In the genomic region with DNA sequence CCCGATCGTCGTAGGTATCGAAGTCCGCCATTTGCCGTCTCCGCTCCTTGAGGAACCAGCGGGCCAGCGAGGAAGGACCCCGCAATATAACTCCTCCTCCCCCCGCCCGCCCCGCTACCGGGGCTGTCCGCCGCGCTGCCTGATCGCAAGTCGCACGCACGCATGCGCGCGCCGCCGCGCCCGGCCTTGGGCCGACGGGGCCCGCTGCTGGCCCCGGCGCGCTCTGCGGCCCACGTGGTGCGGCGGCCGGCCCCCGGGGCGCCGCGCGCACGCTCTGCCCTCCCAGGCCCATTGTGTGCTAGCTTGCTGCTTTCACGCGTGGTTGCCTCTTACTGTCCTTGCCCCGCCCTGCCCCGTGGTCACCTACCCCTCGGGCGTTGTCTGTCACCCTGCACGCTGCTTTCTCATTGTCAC, we compare ENCODE assay signal across 8 mouse cellular contexts. TPM values are rescaled to one million over a fixed set of nuclear protein-coding genes. Genes with fewer than 3 reads are reported as not detected.
A peak's percentile ranks its signal among the peaks of the same experiment; 100 is the strongest.
DNase-seq lines count a peak whose midpoint lies in the region; ATAC-seq and TF ChIP-seq lines count a peak whose summit lies in the region.

Eif4h (minus strand) TSS at position 222 of the 414 bp plus-strand sequence.

- dilution Hi-C loops in CH12.LX (cut with MboI; ENCODE audit: extremely low pct_ligation_motif_present, extremely low pct_unique_long_range_greater_than_20kb, low sequenced_read_pairs): no loop called here

- peak within 1 kb of the TSS; percentile 72 for H3K27ac ChIP-seq in CH12.LX (ENCODE audit: insufficient read depth, low read depth)
- H3K27ac ChIP-seq in forebrain, embryonic 11.5 days (ENCODE audit: low read depth, low read length): peak within 1 kb of the TSS; percentile 85
- H3K27ac ChIP-seq in heart, embryonic 16.5 days (ENCODE audit: low read length): peak within 1 kb of the TSS; percentile 95
- H3K27ac ChIP-seq in liver, embryonic 15.5 days (replicated peaks): peak within 1 kb of the TSS; percentile 93
- peak within 1 kb of the TSS; percentile 87 for H3K27ac ChIP-seq in neural tube, embryonic 12.5 days

- TF ChIP-seq RAD21 in CH12.LX (IDR thresholded peaks at IDR 0.05; ENCODE audit: low read depth, low read length): no peak

- H3K4me1 ChIP-seq in CH12.LX (ENCODE audit: control insufficient read depth in 1 of 2, insufficient read depth in 2 of 2): peaks cover 2 to 20% of the 10 kb centered on the region in 2 experiments; a peak in 3 of 4 replicates
- peaks cover 6% of the 10 kb centered on the region for H3K4me1 ChIP-seq in forebrain, embryonic 11.5 days (replicated peaks; ENCODE audit: control insufficient read depth, insufficient read depth, low read length)
- H3K4me1 ChIP-seq in heart, embryonic 16.5 days (ENCODE audit: control insufficient read depth, insufficient read depth, low read length): peaks cover 12% of the 10 kb centered on the region
- peaks cover 30% of the 10 kb centered on the region for H3K4me1 ChIP-seq in liver, embryonic 15.5 days (replicated peaks)
- peaks cover 7% of the 10 kb centered on the region for H3K4me1 ChIP-seq in neural tube, embryonic 12.5 days

- TF ChIP-seq EP300 in CH12.LX (IDR thresholded peaks at IDR 0.05; ENCODE audit: low read length): no peak

- peak; percentile 91 for DNase-seq in CH12.LX (ENCODE audit: extremely low read depth)
- DNase-seq in c-Kit-positive CD71-positive TER-119-negative erythroid progenitor cells, embryonic 14.5 days (ENCODE audit: low read depth): peak; percentile 85
- peak; percentile 99 for DNase-seq in forebrain, embryonic 11.5 days (ENCODE audit: low spot score)
- peak; percentile 97 to 98 for DNase-seq in kidney, postnatal 36 days
- DNase-seq in telencephalon, adult 2 months (ENCODE audit: low read depth, low spot score): peak; percentile 92

- peak; percentile 94 for TF ChIP-seq POLR2A in CH12.LX (IDR thresholded peaks at IDR 0.05; ENCODE audit: low read depth, low read length)

- WGBS in forebrain, embryonic 11.5 days: under 1% methylated on average over 52 of the region's 52 CpGs
- under 1% methylated on average over 52 of the region's 52 CpGs for WGBS in heart, embryonic 16.5 days
- WGBS in liver, embryonic 15.5 days (ENCODE audit: insufficient replicate concordance): under 1% methylated on average over 52 of the region's 52 CpGs
- whole genome bisulfite sequencing in neural tube, embryonic 12.5 days: under 1% methylated on average over 46 of the region's 52 CpGs

- TF ChIP-seq CTCF in CH12.LX (conservative IDR thresholded peaks at IDR 0.05 in 1 of 2, IDR thresholded peaks at IDR 0.05 in 1 of 2; ENCODE audit: low read depth in 2 of 2, low read length in 2 of 2): no peak

- in situ Hi-C loops in CH12.LX (cut with MboI; ENCODE audit: low pct_ligation_motif_present, low pct_unique_long_range_greater_than_20kb, low sequenced_read_pairs): no loop called here

- no peaks in the 10 kb centered on the region for H3K27me3 ChIP-seq in CH12.LX (replicated peaks)
- no peaks in the 10 kb centered on the region for H3K27me3 ChIP-seq in forebrain, embryonic 11.5 days (ENCODE audit: control insufficient read depth, insufficient read depth, low read length)
- no peaks in the 10 kb centered on the region for H3K27me3 ChIP-seq in heart, embryonic 16.5 days (ENCODE audit: control insufficient read depth, insufficient read depth, low read length)
- no peaks in the 10 kb centered on the region for H3K27me3 ChIP-seq in liver, embryonic 15.5 days
- H3K27me3 ChIP-seq in neural tube, embryonic 12.5 days (replicated peaks): no peaks in the 10 kb centered on the region

- peaks cover 12 to 25% of the 10 kb centered on the region in 2 experiments for H3K36me3 ChIP-seq in CH12.LX (replicated peaks in 1 of 2; ENCODE audit: control insufficient read depth in 1 of 2, insufficient read depth in 1 of 2, low read length in 1 of 2)
- no peaks in the 10 kb centered on the region; the same call in 1 of the 2 replicates for H3K36me3 ChIP-seq in forebrain, embryonic 11.5 days (ENCODE audit: control insufficient read depth, insufficient read depth, low read length)
- peaks cover 4% of the 10 kb centered on the region; the same call in 1 of the 2 replicates for H3K36me3 ChIP-seq in heart, embryonic 16.5 days (ENCODE audit: control insufficient read depth, insufficient read depth)
- peaks cover 30% of the 10 kb centered on the region for H3K36me3 ChIP-seq in liver, embryonic 15.5 days (replicated peaks)
- H3K36me3 ChIP-seq in neural tube, embryonic 12.5 days: peaks cover 15% of the 10 kb centered on the region

- peak within 1 kb of the TSS; percentile 95 for H3K9ac ChIP-seq in CH12.LX (ENCODE audit: insufficient read depth, low read depth)
- H3K9ac ChIP-seq in forebrain, embryonic 11.5 days (ENCODE audit: low read length): peak within 1 kb of the TSS; percentile 99
- H3K9ac ChIP-seq in heart, embryonic 16.5 days (ENCODE audit: low read length): peak within 1 kb of the TSS; percentile 95
- H3K9ac ChIP-seq in liver, embryonic 15.5 days: peak within 1 kb of the TSS; percentile 98
- H3K9ac ChIP-seq in neural tube, embryonic 12.5 days: peak within 1 kb of the TSS; percentile 99

- H3K4me3 ChIP-seq in CH12.LX (replicated peaks in 1 of 3; ENCODE audit: low read depth in 2 of 3, low read length in 2 of 3, poor library complexity in 1 of 3): peak within 1 kb of the TSS; percentile 90 to 97 (median 94)
- H3K4me3 ChIP-seq in forebrain, embryonic 11.5 days (ENCODE audit: low read depth, low read length): peak within 1 kb of the TSS; percentile 99
- H3K4me3 ChIP-seq in heart, embryonic 16.5 days (ENCODE audit: low read length): peak within 1 kb of the TSS; percentile 82
- H3K4me3 ChIP-seq in liver, embryonic 15.5 days (replicated peaks): peak within 1 kb of the TSS; percentile 99
- H3K4me3 ChIP-seq in neural tube, embryonic 12.5 days: peak within 1 kb of the TSS; percentile 100

- no peaks in the 10 kb centered on the region for H3K9me3 ChIP-seq in CH12.LX (replicated peaks; ENCODE audit: low read length)
- H3K9me3 ChIP-seq in forebrain, embryonic 11.5 days (ENCODE audit: control insufficient read depth, low read length): no peaks in the 10 kb centered on the region
- H3K9me3 ChIP-seq in heart, embryonic 16.5 days (replicated peaks; ENCODE audit: control insufficient read depth, low read length): no peaks in the 10 kb centered on the region
- H3K9me3 ChIP-seq in liver, embryonic 15.5 days (replicated peaks): no peaks in the 10 kb centered on the region
- H3K9me3 ChIP-seq in neural tube, embryonic 12.5 days: no peaks in the 10 kb centered on the region

- H3K79me2 ChIP-seq in CH12.LX (replicated peaks; ENCODE audit: control insufficient read depth, extremely low read depth, insufficient read depth, poor library complexity, severe bottlenecking): peaks cover 47% of the 10 kb centered on the region

- peak within 1 kb of the TSS; percentile 98 for H3K4me2 ChIP-seq in CH12.LX (ENCODE audit: insufficient read depth, low read depth, poor library complexity, severe bottlenecking)
- peak within 1 kb of the TSS; percentile 87 for H3K4me2 ChIP-seq in forebrain, embryonic 11.5 days (ENCODE audit: low read depth, low read length, severe bottlenecking)
- peak within 1 kb of the TSS; percentile 89 for H3K4me2 ChIP-seq in heart, embryonic 16.5 days (ENCODE audit: low read depth, low read length)
- H3K4me2 ChIP-seq in liver, embryonic 15.5 days: peak within 1 kb of the TSS; percentile 93
- peak within 1 kb of the TSS; percentile 66 for H3K4me2 ChIP-seq in neural tube, embryonic 12.5 days (replicated peaks)

- peak; percentile 95 for ATAC-seq in forebrain, embryonic 11.5 days (replicated peaks; ENCODE audit: low FRiP score)
- peak; percentile 94 for ATAC-seq in heart, embryonic 16.5 days (replicated peaks; ENCODE audit: extremely low read depth, insufficient read depth, low FRiP score)
- peak; percentile 90 for ATAC-seq in liver, embryonic 15.5 days (ENCODE audit: insufficient read depth)
- ATAC-seq in neural tube, embryonic 12.5 days (ENCODE audit: low FRiP score, low read depth): peak; percentile 92

TF ChIP-seq in CH12.LX, 34 proteins besides CTCF, POLR2A, EP300 and RAD21 (continues in another document):
- TF ChIP-seq MAZ (IDR thresholded peaks at IDR 0.05; ENCODE audit: low read depth, low read length) (peak; percentile 83), NELFE (IDR thresholded peaks at IDR 0.05; ENCODE audit: low read depth, low read length) (peak; percentile 82), PAX5 (IDR thresholded peaks at IDR 0.05; ENCODE audit: low read length) (no peak), MXI1 (IDR thresholded peaks at IDR 0.05; ENCODE audit: low read depth, low read length) (peak; percentile 87), MYC (IDR thresholded peaks at IDR 0.05; ENCODE audit: low read depth, low read length) (peak; percentile 69; the same call in 1 of the 2 replicates), KAT2A (IDR thresholded peaks at IDR 0.05; ENCODE audit: insufficient replicate concordance, low read length) (0 out of 2 replicates have a peak, but pooled peaks have one; percentile 35), HCFC1 (IDR thresholded peaks at IDR 0.05; ENCODE audit: low read depth, low read length) (peak; percentile 73), NRF1 (IDR thresholded peaks at IDR 0.05; ENCODE audit: low read depth, low read length) (peak; percentile 96), JUND (conservative IDR thresholded peaks at IDR 0.05; ENCODE audit: low read depth, low read length) (no peak), MAX (IDR thresholded peaks at IDR 0.05; ENCODE audit: low read length) (peak; percentile 63; the same call in 1 of the 2 replicates), TCF12 (IDR thresholded peaks at IDR 0.05; ENCODE audit: low read depth, low read length) (peak; percentile 85), RCOR1 (conservative IDR thresholded peaks at IDR 0.05; ENCODE audit: low read depth, low read length) (no peak), E2F4 (IDR thresholded peaks at IDR 0.05; ENCODE audit: insufficient replicate concordance, low read depth, low read length) (no peak), TBP (conservative IDR thresholded peaks at IDR 0.05; ENCODE audit: low read depth, low read length) (peak; percentile 85), USF1 (IDR thresholded peaks at IDR 0.05; ENCODE audit: low read depth, low read length) (peak; percentile 82), POLR2AphosphoS2 (IDR thresholded peaks at IDR 0.05; ENCODE audit: low read depth, low read length) (no peak), ZMIZ1 (IDR thresholded peaks at IDR 0.05; ENCODE audit: low read depth, low read length) (peak; percentile 60; the same call in 1 of the 2 replicates), BHLHE40 (IDR thresholded peaks at IDR 0.05; ENCODE audit: low read depth, low read length) (peak; percentile 46; the same call in 1 of the 2 replicates)

RNA-seq across cellular contexts. Expression of gene Eif4h, which starts in this region (rescaled TPM):
- total RNA-seq in CH12.LX (2012; rRNA removed): 408 and 445 TPM in 2 replicates
- 432 and 470 TPM in 2 replicates for total RNA-seq in CH12.LX (2014; rRNA removed)
- 391 and 417 TPM in 2 replicates for polyA plus RNA-seq in CH12.LX (2012; ENCODE audit: insufficient read length, low read depth)
- polyA plus RNA-seq in forebrain, embryonic 11.5 days (2014; fragmentation: Nextera tagmentation; extraction: Ambion mirVana): 493 and 540 TPM in 2 replicates
- 347 and 358 TPM in 2 replicates for polyA plus RNA-seq in heart, embryonic 16.5 days (2015; fragmentation: Nextera tagmentation; extraction: Ambion mirVana)
- 171 and 194 TPM in 2 replicates for polyA plus RNA-seq in liver, embryonic 15.5 days (2015; fragmentation: Nextera tagmentation; extraction: Ambion mirVana)
- polyA plus RNA-seq in neural tube, embryonic 12.5 days (2016; fragmentation: Nextera tagmentation; extraction: Ambion mirVana): 421 and 426 TPM in 2 replicates

Comparison
In these comparisons a context has a peak if more than half of its experiments do, and no peak if none do; other contexts are left out.
1. Peak in every context shown above with its lines: DNase-seq, ATAC-seq, H3K4me3 ChIP-seq and H3K27ac ChIP-seq.